Comparison of ENCODE assay signal across 14 mouse cellular contexts in the genomic region with DNA sequence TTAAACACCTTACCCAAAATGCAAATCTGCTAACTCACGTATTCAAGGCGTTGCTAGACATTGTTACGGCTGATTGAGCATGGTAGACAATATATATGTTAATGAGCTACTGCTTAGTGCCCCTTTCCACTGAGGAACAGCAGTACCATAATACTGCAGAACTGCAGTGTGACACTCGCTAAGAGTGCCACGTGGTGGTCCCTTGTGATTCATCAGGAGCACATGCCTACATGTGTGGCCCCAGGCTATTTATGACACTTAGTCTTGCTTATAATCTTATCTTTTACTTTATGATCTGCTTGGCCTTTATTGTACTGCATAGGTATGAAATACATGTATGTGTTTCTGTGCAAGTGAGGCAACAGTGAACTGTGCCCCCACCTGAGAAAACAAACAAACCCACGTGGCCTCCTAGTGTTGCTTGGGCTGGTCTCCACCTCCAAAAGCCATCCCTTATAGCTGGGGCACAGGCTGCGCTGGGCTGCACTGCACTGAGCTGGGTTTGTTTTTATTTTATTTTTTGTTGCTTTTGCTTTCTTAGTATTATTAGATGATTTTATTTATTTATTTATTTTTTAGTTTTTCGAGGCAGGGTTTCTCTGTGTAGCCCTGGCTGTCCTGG. TPM values are rescaled to one million over a fixed set of nuclear protein-coding genes. Genes with fewer than 3 reads are reported as not detected.
A peak's percentile ranks its signal among the peaks of the same experiment; 100 is the strongest.
DNase-seq lines count a peak whose midpoint lies in the region; ATAC-seq and TF ChIP-seq lines count a peak whose summit lies in the region.
"Had no signal": no experiment of that assay in that cellular context is flagged by ENCODE, and none has a peak within 500 bp of the region (broad histone marks: within the 10 kb centered on the region; RNA-seq: fewer than 3 reads in every experiment).

No protein-coding gene starts in this region.

- no peak overlapping the region for H3K27ac ChIP-seq in heart, embryonic 10.5 days
- no peak overlapping the region for H3K27ac ChIP-seq in liver, adult 2 months (replicated peaks; ENCODE audit: insufficient read depth, low read depth, low read length)
- no peak overlapping the region for H3K27ac ChIP-seq in liver, embryonic 11.5 days (ENCODE audit: low read depth, low read length)
- no peak overlapping the region for H3K27ac ChIP-seq in intestine, embryonic 15.5 days
- H3K27ac ChIP-seq: embryonic facial prominence, embryonic 13.5 days; hindbrain, embryonic 15.5 days; kidney, embryonic 15.5 days had no signal

- DNase-seq in heart, embryonic 10.5 days (ENCODE audit: low spot score): peak; percentile 61
- DNase-seq in heart, adult 18-20 months: no peak
- DNase-seq in liver, adult 2 months (ENCODE audit: extremely low read depth, low read depth, low spot score): peak; percentile 56
- no peak for DNase-seq in liver, embryonic 11.5 days (ENCODE audit: low spot score)
- peak; percentile 51 for DNase-seq in brain, embryonic 14.5 days (ENCODE audit: low read depth)
- DNase-seq in adrenal gland, adult (ENCODE audit: inconsistent age in 2 of 2, low spot score in 1 of 2): no peak
- DNase-seq: cerebellum, postnatal 36 days; lung, postnatal 10 days; right cerebral cortex, postnatal 25 days; thymus, adult 2 months had no signal

- no peak overlapping the region for H3K9ac ChIP-seq in liver, adult 2 months (ENCODE audit: low read depth, low read length)
- no peak overlapping the region for H3K9ac ChIP-seq in liver, embryonic 11.5 days (ENCODE audit: low read depth, low read length)
- H3K9ac ChIP-seq in intestine, embryonic 15.5 days: no peak overlapping the region
- H3K9ac ChIP-seq: embryonic facial prominence, embryonic 13.5 days; hindbrain, embryonic 15.5 days; kidney, embryonic 15.5 days had no signal

- H3K36me3 ChIP-seq in heart, embryonic 10.5 days: peaks cover 21% of the 10 kb centered on the region; the same call in 1 of the 2 replicates
- no peaks in the 10 kb centered on the region for H3K36me3 ChIP-seq in liver, adult 2 months (ENCODE audit: control insufficient read depth, insufficient read depth, low read length)
- H3K36me3 ChIP-seq in liver, embryonic 11.5 days (ENCODE audit: control insufficient read depth, insufficient read depth, low read length): peaks cover 4% of the 10 kb centered on the region; the same call in 1 of the 2 replicates
- H3K36me3 ChIP-seq in intestine, embryonic 15.5 days: no peaks in the 10 kb centered on the region

- H3K9me3 ChIP-seq in heart, embryonic 10.5 days: no peaks in the 10 kb centered on the region
- no peaks in the 10 kb centered on the region for H3K9me3 ChIP-seq in liver, embryonic 11.5 days (ENCODE audit: control insufficient read depth, low read length)
- no peaks in the 10 kb centered on the region for H3K9me3 ChIP-seq in intestine, embryonic 15.5 days
- H3K9me3 ChIP-seq: embryonic facial prominence, embryonic 13.5 days; hindbrain, embryonic 15.5 days; kidney, embryonic 15.5 days had no signal

- no peak for TF ChIP-seq CTCF in liver, adult 2 months (IDR thresholded peaks at IDR 0.05; ENCODE audit: low read depth, low read length)
- TF ChIP-seq CTCF in brain, embryonic 14.5 days (IDR thresholded peaks at IDR 0.05; ENCODE audit: borderline replicate concordance, extremely low read depth, insufficient read depth, insufficient read length): no peak

- no peak for TF ChIP-seq POLR2A in liver, adult 2 months (IDR thresholded peaks at IDR 0.05; ENCODE audit: extremely low read depth, insufficient read depth, low read length)
- no peak for TF ChIP-seq POLR2A in brain, embryonic 14.5 days (IDR thresholded peaks at IDR 0.05; ENCODE audit: borderline replicate concordance, extremely low read depth, insufficient read depth, insufficient read length, poor library complexity, severe bottlenecking)

- H3K79me2 ChIP-seq in liver, adult 2 months (ENCODE audit: control insufficient read depth, insufficient read depth, low read length): peaks cover 4% of the 10 kb centered on the region; the same call in 1 of the 2 replicates

- ATAC-seq in liver, embryonic 11.5 days (replicated peaks; ENCODE audit: low FRiP score): no peak
- ATAC-seq in intestine, embryonic 15.5 days: peak; percentile 89

- H3K4me2 ChIP-seq in liver, embryonic 11.5 days: no peak overlapping the region
- no peak overlapping the region for H3K4me2 ChIP-seq in intestine, embryonic 15.5 days (replicated peaks)
- H3K4me2 ChIP-seq: embryonic facial prominence, embryonic 13.5 days; hindbrain, embryonic 15.5 days; kidney, embryonic 15.5 days had no signal

- peaks cover 33% of the 10 kb centered on the region for H3K4me1 ChIP-seq in heart, embryonic 10.5 days
- H3K4me1 ChIP-seq in liver, adult 2 months (ENCODE audit: control insufficient read depth, insufficient read depth, low read length): peaks cover 3% of the 10 kb centered on the region; the same call in 1 of the 2 replicates
- H3K4me1 ChIP-seq in liver, embryonic 11.5 days (replicated peaks; ENCODE audit: control insufficient read depth, insufficient read depth, low read length): peaks cover 10% of the 10 kb centered on the region
- no peaks in the 10 kb centered on the region; the same call in 1 of the 2 replicates for H3K4me1 ChIP-seq in intestine, embryonic 15.5 days (replicated peaks)
- H3K4me1 ChIP-seq: embryonic facial prominence, embryonic 13.5 days; hindbrain, embryonic 15.5 days had no signal

- no peaks in the 10 kb centered on the region for H3K27me3 ChIP-seq in heart, embryonic 10.5 days (ENCODE audit: insufficient read depth, poor library complexity, severe bottlenecking)
- H3K27me3 ChIP-seq in liver, adult 2 months (ENCODE audit: control insufficient read depth, insufficient read depth, low read length): no peaks in the 10 kb centered on the region
- H3K27me3 ChIP-seq in liver, embryonic 11.5 days (replicated peaks; ENCODE audit: control insufficient read depth, insufficient read depth, low read length): no peaks in the 10 kb centered on the region
- no peaks in the 10 kb centered on the region for H3K27me3 ChIP-seq in intestine, embryonic 15.5 days (replicated peaks)
- H3K27me3 ChIP-seq: embryonic facial prominence, embryonic 13.5 days; hindbrain, embryonic 15.5 days; kidney, embryonic 15.5 days had no signal

- 90% methylated on average over 8 of the region's 8 CpGs for WGBS in heart, embryonic 10.5 days
- 78% methylated on average over 8 of the region's 8 CpGs for WGBS in liver, adult 2 months
- 90% methylated on average over 8 of the region's 8 CpGs for WGBS in liver, embryonic 11.5 days
- 84% methylated on average over 8 of the region's 8 CpGs for WGBS in intestine, embryonic 15.5 days

- no peak overlapping the region for H3K4me3 ChIP-seq in heart, embryonic 10.5 days
- no peak overlapping the region for H3K4me3 ChIP-seq in liver, adult 2 months (ENCODE audit: insufficient read depth, low read depth, low read length)
- H3K4me3 ChIP-seq in liver, embryonic 11.5 days (ENCODE audit: low read depth, low read length): no peak overlapping the region
- no peak overlapping the region for H3K4me3 ChIP-seq in intestine, embryonic 15.5 days (replicated peaks)
- H3K4me3 ChIP-seq: embryonic facial prominence, embryonic 13.5 days; hindbrain, embryonic 15.5 days; kidney, embryonic 15.5 days had no signal

RNA-seq across cellular contexts. Expression of gene Hspbap1, which starts 17.5 kb away (rescaled TPM):
- polyA plus RNA-seq in heart, embryonic 10.5 days (2016; fragmentation: Nextera tagmentation; extraction: Ambion mirVana): 16.5 and 21.8 TPM in 2 replicates
- 1 to 10 TPM; 2.4 to 3.2 TPM for total RNA-seq in heart, adult 18-20 months (2021)
- 1.9 and 2.0 TPM in 2 replicates for total RNA-seq in liver, adult 2 months (2014; rRNA removed)
- 1.7 TPM in 2 replicates for polyA plus RNA-seq in liver, adult 2 months (2012; rRNA removed)
- 30.1 and 30.4 TPM in 2 replicates for polyA plus RNA-seq in liver, embryonic 11.5 days (2014; fragmentation: Nextera tagmentation; extraction: Ambion mirVana)
- polyA plus RNA-seq in brain, embryonic 14.5 days (2012; rRNA removed): 14.5 and 16.9 TPM in 2 replicates
- polyA plus RNA-seq in intestine, embryonic 15.5 days (2015; fragmentation: Nextera tagmentation; extraction: Ambion mirVana): 17.6 and 18.4 TPM in 2 replicates

RNA-seq across cellular contexts. Expression of gene Dirc2, which starts 18.5 kb away (rescaled TPM):
- polyA plus RNA-seq in heart, embryonic 10.5 days (2016; fragmentation: Nextera tagmentation; extraction: Ambion mirVana): 8.9 and 14.2 TPM in 2 replicates
- 10 to 100 TPM; 56.4 to 59.9 TPM for total RNA-seq in heart, adult 18-20 months (2021)
- total RNA-seq in liver, adult 2 months (2014; rRNA removed): 13.8 and 15.5 TPM in 2 replicates
- 22.1 and 26.1 TPM in 2 replicates for polyA plus RNA-seq in liver, adult 2 months (2012; rRNA removed)
- 7.5 and 8.0 TPM in 2 replicates for polyA plus RNA-seq in liver, embryonic 11.5 days (2014; fragmentation: Nextera tagmentation; extraction: Ambion mirVana)
- 55.4 and 58.2 TPM in 2 replicates for polyA plus RNA-seq in brain, embryonic 14.5 days (2012; rRNA removed)
- polyA plus RNA-seq in intestine, embryonic 15.5 days (2015; fragmentation: Nextera tagmentation; extraction: Ambion mirVana): 12.0 and 13.2 TPM in 2 replicates

Comparison
In these comparisons a context has a peak if more than half of its experiments do, and no peak if none do; other contexts are left out.
1. DNase-seq: peak in heart, embryonic 10.5 days (single experiment), liver, adult 2 months (single experiment) and brain, embryonic 14.5 days (single experiment); none in heart, adult 18-20 months (0 of 2), liver, embryonic 11.5 days (single experiment) and adrenal gland, adult (0 of 2).